Mouse (Mus musculus) G1E (cell line): Measurements from ENCODE around the gene Gm20517.

ENCODE experiments used
- CTCF ChIP-seq: IDR thresholded peaks from 2 replicates; pipeline ENCODE4 v1.5.1; 2012; ENCODE audit warnings: low read depth, low read length, inconsistent platforms, mixed read lengths
- GATA1 ChIP-seq: IDR thresholded peaks from 2 replicates; pipeline ENCODE4 v1.6.1; 2012; ENCODE audit warnings: borderline replicate concordance, low read length, inconsistent platforms, mixed read lengths
- GATA2 ChIP-seq: IDR thresholded peaks from 2 replicates; pipeline ENCODE4 v1.6.1; 2012; ENCODE audit warnings: low read depth, low read length, inconsistent platforms, borderline replicate concordance
- TAL1 ChIP-seq: conservative IDR thresholded peaks from 2 replicates; pipeline ENCODE4 v1.6.1; 2012; ENCODE audit warnings: low read depth, low read length, inconsistent platforms, mixed read lengths

GRCm38 (mm10) chr17:47630678-47631065 lies 19.3 kb downstream of the Gm20517 start, which contains the start of gene Usp49:
- TF ChIP-seq CTCF (no peak), GATA1 (no peak), TAL1 (no peak), GATA2 (no peak)
